Mouse (Mus musculus): ENCODE data around the gene Dazap1.

GRCm38 (mm10) chr10:80331636-80332524 lies 70.6 kb downstream of the Dazap1 start:
- TF ChIP-seq CTCF (IDR thresholded peaks at IDR 0.05; ENCODE audit: low read depth, low read length) (no peak), GATA1 (IDR thresholded peaks at IDR 0.05; ENCODE audit: borderline replicate concordance, low read length) (no peak)
